Mouse (Mus musculus) adrenal gland, postnatal 25 days (tissue): ENCODE data around the gene Pttg1. TPM values are rescaled to one million over a fixed set of nuclear protein-coding genes. Genes with fewer than 3 reads are reported as not detected.

Source experiments
- DNase-seq: peaks from one replicate; pipeline ENCODE4 v3.0.0; 2021; ENCODE audit warnings: mixed read lengths
- long read RNA-seq: library from polyadenylated mRNA; stranded (forward); transcript quantifications from one replicate; pipeline ENCODE4 v2.0.0, GENCODE M21; 2021
- total RNA-seq: library from RNA; stranded (reverse); gene quantifications from 2 replicates; pipeline ENCODE4 v1.2.3, GENCODE M21; 2021

The Pttg1 gene
- 39.1 and 47.9 TPM in 2 replicates for total RNA-seq
- long read RNA-seq, transcript Pttg1-206 (5 exons, 948 nt): major isoform, 28 of 50 reads
- long read RNA-seq, partial matches to known transcripts: 8 of 50 reads
- long read RNA-seq, other reads (novel, unspliced or antisense): 3 of 50 reads

DNA sequence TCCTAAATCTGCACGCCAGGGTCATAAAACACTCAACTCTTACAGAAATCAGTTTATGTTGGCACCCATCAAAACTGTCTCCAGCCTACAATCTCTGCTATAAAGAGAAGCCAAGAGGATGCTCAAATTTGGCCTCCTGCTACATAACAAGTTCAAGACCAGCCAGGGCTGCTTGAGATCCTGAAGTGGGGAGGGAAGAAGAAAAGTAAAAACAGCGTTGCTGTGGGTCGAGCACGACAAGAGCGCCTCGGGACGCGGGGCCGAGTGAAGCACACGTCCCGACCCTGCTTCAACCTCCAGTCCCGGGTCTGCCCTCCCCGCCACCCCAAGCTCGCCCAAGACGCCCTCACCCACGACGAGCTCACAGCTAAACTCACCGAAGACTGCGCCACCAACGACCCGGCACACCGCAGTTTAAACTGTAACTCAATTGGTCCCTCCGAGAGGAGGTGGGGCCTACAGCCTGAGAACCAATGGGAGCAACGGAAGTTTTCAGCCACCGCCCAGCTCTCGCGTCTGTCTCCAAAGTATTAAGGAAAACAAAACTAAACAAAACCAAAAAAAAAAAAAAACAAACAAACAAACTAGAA lies at the start of gene Pttg1:
TSS of gene Pttg1 (minus strand) at position 428 of the 590 bp plus-strand sequence.
- DNase-seq: peak; percentile 79

GRCm38 (mm10) chr11:43474225-43474774 lies 48.2 kb upstream of the Pttg1 start, which contains the start of gene C1qtnf2:
Gene C1qtnf2, plus strand, starts transcription at chr11:43474276.
- DNase-seq: peak; percentile 59

- no peak for DNase-seq
These were observed 47.7 kb upstream of the Pttg1 start for GRCm38 (mm10) chr11:43473635-43474224.

- DNase-seq: no peak
These were observed 47.1 kb upstream of the Pttg1 start for GRCm38 (mm10) chr11:43473115-43473514.

GRCm38 (mm10) chr11:43470881-43471820 lies 45.1 kb upstream of the Pttg1 start:
- no peak for DNase-seq

GRCm38 (mm10) chr11:43470118-43470517 lies 44.1 kb upstream of the Pttg1 start:
- no peak for DNase-seq

DNA sequence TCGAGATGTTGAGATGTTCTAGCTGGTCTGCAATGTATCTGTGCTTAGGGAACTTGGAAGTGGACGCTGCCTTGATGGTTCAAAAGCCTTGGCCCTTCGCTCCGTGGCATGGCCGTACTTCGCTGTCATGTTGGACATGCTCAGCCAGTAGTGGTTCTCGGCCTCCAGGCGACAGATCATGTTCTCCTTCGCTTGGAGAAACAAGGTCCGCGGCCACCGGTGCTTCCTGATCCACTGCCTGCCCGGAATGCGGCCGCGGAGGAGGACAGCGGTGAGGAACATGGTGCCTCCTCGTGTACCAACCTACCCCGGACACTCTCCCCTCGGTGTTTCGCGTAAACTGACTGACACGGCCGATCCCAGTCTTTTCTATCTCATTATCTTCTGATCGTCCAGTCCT lies 37.2 kb upstream of the Pttg1 start:
- no peak for DNase-seq

GRCm38 (mm10) chr11:43452266-43452665 lies 26.2 kb upstream of the Pttg1 start:
- no peak for DNase-seq

DNA sequence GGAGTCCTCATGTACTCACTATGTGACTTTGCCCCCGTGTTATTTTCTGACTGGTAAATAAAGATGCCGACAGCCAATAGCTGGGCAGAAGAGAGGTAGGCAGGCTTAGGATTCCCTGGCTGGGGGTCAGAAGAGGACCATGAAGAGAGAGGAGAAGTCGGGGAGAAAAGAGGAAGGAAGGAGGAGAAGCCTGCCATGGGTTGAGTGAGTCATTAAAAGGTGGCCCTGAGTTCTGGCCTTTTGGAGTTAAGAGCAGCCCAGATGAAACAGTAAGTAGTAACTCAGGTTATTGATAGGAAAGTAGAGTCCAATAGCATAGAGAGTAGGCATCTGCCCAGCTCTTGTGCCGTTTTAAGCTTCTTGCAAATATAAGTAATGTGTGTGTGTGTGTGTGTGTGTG lies 25.3 kb upstream of the Pttg1 start:
- no peak for DNase-seq

DNA sequence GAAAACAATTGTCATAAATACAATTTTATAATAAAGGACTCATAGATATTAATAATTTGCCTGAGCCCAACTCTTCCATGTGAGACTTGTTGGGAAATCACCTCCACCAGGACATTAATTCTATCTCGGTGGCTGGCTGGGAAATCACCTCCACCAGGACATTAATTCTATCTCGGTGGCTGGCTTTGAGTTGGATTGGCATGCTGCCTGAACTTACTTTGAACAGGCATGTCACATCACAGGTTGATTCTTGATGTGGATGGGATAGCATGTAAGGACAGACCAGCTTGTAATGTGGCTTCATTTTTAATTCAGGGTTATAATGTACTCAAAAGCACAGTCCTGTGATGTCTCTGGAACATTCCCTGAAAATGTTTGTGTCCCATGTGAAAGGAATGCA lies 23.9 kb upstream of the Pttg1 start:
- DNase-seq: no peak

GRCm38 (mm10) chr11:43443183-43443582 lies 17.1 kb upstream of the Pttg1 start:
- no peak for DNase-seq

DNA sequence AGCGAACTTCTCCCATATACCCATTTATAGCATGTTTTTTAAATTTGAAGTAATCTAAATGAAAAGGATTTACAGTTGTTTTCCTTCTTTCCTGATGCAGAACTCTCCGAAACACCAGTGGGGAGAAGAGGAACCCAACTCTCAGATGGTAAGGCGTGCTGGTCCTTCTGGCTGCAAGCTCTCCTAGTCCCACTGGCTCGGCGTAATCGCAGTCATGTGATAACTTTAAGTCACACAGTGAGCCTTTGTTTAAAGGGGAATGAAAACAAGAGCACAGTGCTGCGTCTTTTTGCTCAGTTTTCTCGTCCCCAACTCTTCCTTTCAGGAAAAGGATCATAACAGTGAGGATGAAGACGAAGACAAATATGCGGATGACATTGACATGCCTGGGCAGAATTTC lies 15.1 kb upstream of the Pttg1 start:
- no peak for DNase-seq

DNA sequence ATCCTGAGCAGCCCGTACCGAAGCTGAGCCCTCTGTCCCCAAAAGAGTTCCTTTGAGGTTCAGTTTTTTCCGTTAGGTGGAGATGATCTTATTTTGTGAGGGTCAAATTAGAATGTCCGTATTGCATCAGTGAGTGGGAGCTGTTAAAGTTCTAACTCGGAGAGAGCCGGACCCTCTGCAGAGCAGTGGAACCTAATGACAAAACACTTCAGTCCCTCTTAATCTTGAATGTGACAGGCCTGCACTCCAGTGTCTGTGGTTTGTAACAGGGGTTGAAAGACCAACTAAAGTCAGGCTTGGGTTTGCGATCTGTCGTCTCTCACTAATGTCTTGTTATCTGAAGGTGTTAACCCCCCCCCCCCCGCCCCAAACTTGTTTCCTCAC lies 8.0 kb upstream of the Pttg1 start:
- no peak for DNase-seq

DNA sequence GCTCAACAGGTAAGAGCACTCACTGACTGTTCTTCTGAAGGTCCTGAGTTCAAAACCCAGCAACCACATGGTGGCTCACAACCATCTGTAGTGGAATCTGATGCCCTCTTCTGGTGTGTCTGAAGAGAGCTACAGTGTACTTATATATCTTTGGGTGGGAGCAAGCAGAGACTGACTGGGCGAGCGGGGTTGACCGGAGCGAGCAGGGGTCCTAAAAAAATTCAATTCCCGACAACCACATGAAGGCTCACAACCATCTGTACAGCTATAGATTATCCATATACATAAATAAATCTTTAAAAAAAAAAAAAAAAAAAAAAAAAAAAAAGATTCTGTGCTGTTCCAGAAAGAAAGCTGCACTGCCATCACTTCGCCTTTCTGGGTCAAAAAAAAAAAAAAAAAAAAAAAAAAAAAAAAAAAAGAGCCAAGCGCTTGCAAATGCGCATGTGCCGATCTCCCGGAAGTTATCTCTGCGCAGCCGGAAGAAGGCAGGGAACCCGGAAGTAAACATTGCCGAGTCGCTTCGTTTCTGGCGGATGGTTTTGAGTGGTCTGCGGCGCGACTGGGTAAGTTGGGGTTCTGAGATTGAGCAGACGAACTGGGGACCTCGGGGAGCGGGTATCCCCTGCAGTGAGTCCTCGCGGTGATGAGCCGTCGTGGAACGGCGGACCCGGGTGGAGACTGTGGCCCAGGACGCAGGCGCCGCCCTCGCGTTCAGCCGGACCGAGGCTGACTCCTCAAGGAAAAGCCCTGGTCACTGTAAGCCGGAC lies 7.4 kb upstream of the Pttg1 start, which contains the start of gene Slu7:
TSS of gene Slu7 (plus strand) at position 491 of the 770 bp plus-strand sequence.
- peak; percentile 74 for DNase-seq

- DNase-seq: no peak
These were observed 398 bp upstream of the Pttg1 start for GRCm38 (mm10) chr11:43426414-43426884.

DNA sequence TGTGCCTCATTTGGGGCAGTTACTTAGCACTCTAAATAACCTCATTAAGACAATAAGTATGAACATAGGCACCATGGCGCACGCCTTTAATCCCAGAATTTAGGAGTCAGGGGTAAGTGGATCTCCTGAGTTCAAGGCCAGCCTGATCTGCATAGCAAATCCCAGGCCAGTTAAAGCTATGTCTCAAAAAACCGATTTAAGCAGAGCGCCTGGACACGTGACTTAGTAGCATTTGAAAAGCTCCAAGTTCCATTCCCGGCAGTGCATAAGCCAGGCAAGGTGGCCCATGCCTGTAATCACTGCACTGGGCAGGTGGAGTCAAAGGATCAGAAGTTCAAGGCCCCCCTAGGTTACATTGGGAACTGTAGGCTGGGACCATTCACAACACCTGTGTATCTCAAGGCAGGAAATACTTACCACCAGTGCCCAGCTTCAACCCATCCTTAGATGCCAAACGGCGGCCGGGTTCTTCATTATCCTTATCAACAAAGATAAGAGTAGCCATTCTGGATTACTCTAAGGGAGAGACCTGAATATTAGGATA lies 813 bp downstream of the Pttg1 start:
- no peak for DNase-seq

- no peak for DNase-seq
These were observed 1.7 kb downstream of the Pttg1 start for GRCm38 (mm10) chr11:43424386-43424785.

DNA sequence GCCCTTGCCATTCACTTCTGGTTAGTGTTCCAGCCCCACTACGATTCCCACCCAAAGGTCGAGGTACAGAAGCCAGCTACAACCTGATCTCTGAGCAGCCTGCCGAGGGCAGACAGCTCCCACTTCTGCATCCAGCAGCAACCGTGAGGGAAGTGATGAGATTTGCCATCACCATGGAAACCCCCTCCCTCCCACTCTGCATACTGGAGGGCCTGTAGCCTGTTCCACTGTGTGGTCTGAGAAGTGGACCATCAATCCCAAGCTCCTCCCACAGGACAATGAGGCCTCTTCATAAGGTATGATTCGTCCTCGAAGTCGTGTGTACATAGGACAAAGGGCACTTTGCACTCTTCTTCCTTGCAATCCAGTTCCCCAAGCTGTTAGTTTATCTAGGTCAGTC lies 8.8 kb downstream of the Pttg1 start:
- DNase-seq: no peak

- peak; percentile 66 for DNase-seq
These were observed 13.1 kb downstream of the Pttg1 start for GRCm38 (mm10) chr11:43412771-43413451.

GRCm38 (mm10) chr11:43411413-43411812 lies 14.6 kb downstream of the Pttg1 start:
- peak; percentile 60 for DNase-seq

DNA sequence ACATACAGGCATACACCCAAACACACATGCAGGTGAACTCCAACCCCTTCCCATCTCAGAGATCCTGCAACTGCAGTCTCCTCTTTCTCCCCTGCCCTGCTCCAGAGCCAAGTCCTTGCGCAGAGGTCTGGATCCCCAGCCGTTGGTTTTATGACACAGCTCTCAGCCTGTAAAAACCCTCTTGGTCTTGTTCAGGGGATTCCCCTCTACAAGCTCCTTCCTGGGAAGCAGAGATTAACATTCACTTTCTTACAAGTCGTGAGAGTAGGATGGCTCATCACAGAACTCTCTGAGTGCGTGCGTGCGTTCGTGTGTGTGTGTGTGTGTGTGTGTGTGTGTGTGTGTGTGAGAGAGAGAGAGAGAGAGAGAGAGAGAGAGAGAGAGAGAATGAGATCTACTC lies 15.8 kb downstream of the Pttg1 start:
- no peak for DNase-seq
